Mouse (Mus musculus): ENCODE measurements around the gene Tbpl2. TPM values are rescaled to one million over a fixed set of nuclear protein-coding genes. Genes with fewer than 3 reads are reported as not detected.

Gene Tbpl2
- not detected in 2 replicates for polyA plus RNA-seq (2015; fragmentation: Nextera tagmentation; extraction: Ambion mirVana)

DNA sequence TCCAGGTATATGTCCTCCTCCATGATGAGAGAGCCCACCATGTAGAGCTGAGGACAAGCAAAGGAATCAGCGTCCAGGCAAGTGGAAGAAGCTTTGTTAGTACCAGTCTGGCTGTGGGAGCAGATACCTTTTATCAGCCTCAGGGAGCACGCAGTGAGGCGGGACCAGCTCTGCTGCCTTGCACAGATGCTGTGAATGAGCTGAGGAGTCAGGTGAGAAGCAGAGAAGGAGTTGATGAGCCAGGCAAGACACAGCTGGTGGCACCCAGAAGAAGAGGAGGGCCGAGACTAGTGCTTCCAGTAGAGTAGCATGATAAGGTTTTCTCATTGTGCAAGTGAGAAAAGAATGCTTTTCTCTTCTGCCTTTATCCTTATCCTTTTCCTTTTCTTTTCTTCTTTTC is at the start of gene Tbpl2:
Gene Tbpl2 (minus strand): TSS at position 101 of the 400 bp plus-strand sequence.
- WGBS: 77% methylated on average over 4 of the region's 4 CpGs
- Histone ChIP-seq H3K4me1 (no peaks in the 10 kb centered on the region), H3K27me3 (no peaks in the 10 kb centered on the region), H3K36me3 (no peaks in the 10 kb centered on the region), H3K9me3 (no peaks in the 10 kb centered on the region), H3K4me3 (no peak within 1 kb of the TSS), H3K27ac (no peak within 1 kb of the TSS), H3K9ac (no peak within 1 kb of the TSS), H3K4me2 (no peak within 1 kb of the TSS)
- no peak for ATAC-seq (ENCODE audit: insufficient number of reproducible peaks, insufficient read depth, low FRiP score, low TSS enrichment, low read depth)

DNA sequence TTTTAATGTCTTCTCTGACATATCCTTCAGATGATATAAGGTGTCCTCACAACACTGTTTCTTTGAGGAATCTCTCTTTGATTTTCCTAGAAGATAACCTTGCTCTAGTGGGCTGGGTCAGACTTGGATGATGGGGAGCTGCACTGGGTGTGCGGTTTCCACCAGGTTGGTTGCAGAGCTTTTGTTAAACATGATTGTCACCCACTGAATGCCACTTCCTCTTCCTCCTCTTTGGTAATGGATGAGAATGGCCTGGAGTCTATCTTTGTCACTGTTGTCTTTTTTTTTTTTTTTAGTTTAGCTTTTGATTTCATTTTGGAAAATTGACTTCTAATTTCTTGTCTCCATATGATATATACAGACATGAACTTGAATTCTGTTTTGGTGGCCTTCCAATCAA is 38.0 kb upstream of the Tbpl2 start:
- ATAC-seq (ENCODE audit: insufficient number of reproducible peaks, insufficient read depth, low FRiP score, low TSS enrichment, low read depth): no peak
- 85% methylated on average over 1 of the region's 1 CpGs for WGBS

DNA sequence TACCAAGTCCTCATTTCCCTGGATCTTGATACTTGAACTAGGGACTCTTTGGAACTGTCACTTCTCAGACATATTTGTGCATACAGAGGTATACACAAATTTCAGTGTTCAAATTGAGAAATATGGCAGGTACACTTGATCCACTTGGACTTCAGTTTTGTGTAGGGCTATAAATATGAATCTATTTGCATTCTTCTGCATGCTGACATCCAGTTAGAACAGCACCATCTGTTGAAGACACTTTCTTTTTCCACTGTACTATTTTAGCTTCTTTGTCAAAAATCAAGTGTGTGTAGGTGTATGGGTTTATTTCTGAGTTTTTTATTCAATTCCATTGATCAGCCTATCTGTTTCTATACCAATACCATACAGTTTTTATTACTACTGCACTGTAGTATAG is 12.7 kb upstream of the Tbpl2 start:
- no peak overlapping the region for H3K4me3 ChIP-seq
- no peak overlapping the region for H3K9ac ChIP-seq
- no peak for ATAC-seq (ENCODE audit: insufficient number of reproducible peaks, insufficient read depth, low FRiP score, low TSS enrichment, low read depth)
- H3K4me2 ChIP-seq: no peak overlapping the region
- no peaks in the 10 kb centered on the region for H3K4me1 ChIP-seq
- no peaks in the 10 kb centered on the region for H3K9me3 ChIP-seq
- H3K27me3 ChIP-seq: no peaks in the 10 kb centered on the region
- no peaks in the 10 kb centered on the region for H3K36me3 ChIP-seq
- H3K27ac ChIP-seq: no peak overlapping the region

More for the DNA sequence above, 38.0 kb upstream of the Tbpl2 start:
- Histone ChIP-seq H3K4me2 (no peak overlapping the region), H3K4me1 (no peaks in the 10 kb centered on the region), H3K27me3 (no peaks in the 10 kb centered on the region), H3K36me3 (no peaks in the 10 kb centered on the region), H3K27ac (no peak overlapping the region), H3K9ac (no peak overlapping the region), H3K4me3 (no peak overlapping the region), H3K9me3 (no peaks in the 10 kb centered on the region)

DNA sequence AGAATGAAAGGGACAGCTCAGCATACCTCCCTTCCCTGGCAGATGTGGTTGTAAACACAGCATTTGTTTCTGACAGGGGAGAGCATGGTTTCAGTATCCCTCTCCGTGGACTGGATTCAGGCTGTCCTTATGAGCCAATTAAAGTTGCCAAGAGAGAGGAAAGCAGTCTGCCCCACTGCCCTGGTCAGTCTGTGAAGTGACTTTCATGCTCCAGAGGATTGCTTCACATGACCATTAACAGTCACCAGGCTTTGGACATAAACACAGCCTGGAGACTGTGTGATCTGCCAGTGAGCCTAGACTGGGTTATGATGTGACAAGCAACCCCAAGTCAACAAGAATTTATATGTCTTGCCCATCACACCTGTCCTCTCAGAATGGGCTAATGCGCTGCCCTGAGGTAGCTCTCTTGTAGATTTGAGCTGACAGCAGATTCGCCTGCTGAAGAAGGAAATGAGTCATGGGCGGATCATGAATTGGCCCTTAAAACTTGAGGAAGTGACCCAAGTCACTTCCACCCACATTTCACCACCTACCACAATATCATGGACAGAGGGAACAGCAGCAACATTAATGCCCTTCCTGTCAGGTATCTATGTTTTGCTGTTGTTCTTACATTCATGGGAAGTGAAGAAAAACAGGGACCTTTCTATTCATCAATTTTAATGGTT is 7.4 kb upstream of the Tbpl2 start:
- Histone ChIP-seq H3K4me2 (no peak overlapping the region), H3K27me3 (no peaks in the 10 kb centered on the region), H3K4me3 (no peak overlapping the region), H3K36me3 (no peaks in the 10 kb centered on the region), H3K4me1 (no peaks in the 10 kb centered on the region), H3K9ac (no peak overlapping the region), H3K27ac (no peak overlapping the region), H3K9me3 (no peaks in the 10 kb centered on the region)
- no peak for ATAC-seq (ENCODE audit: insufficient number of reproducible peaks, insufficient read depth, low FRiP score, low TSS enrichment, low read depth)
- WGBS: 76% methylated on average over 4 of the region's 4 CpGs

DNA sequence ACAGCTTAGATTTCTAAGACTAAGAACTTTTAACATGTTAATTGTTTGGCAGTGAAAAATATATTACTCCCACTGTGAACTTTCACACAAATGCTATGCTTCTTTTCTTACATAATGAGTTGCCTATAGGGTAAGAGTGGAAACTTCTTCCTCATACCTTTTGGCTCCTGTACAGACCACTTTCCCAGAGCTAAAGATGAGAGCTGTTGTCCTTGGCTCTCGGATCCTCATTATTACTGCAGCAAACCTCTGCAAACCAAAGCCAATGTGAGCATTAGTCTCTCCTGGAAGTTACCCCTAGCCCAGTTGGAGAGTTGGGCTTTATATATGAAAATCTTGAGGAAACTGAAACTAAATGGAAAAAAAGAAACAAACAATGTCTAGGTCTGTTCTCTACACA is 5.5 kb downstream of the Tbpl2 start:
- Histone ChIP-seq H3K27ac (no peak overlapping the region), H3K4me3 (no peak overlapping the region), H3K4me2 (no peak overlapping the region), H3K36me3 (no peaks in the 10 kb centered on the region), H3K27me3 (no peaks in the 10 kb centered on the region), H3K9me3 (no peaks in the 10 kb centered on the region), H3K9ac (no peak overlapping the region), H3K4me1 (no peaks in the 10 kb centered on the region)
- WGBS: 71% methylated on average over 1 of the region's 1 CpGs
- ATAC-seq (ENCODE audit: insufficient number of reproducible peaks, insufficient read depth, low FRiP score, low TSS enrichment, low read depth): no peak

DNA sequence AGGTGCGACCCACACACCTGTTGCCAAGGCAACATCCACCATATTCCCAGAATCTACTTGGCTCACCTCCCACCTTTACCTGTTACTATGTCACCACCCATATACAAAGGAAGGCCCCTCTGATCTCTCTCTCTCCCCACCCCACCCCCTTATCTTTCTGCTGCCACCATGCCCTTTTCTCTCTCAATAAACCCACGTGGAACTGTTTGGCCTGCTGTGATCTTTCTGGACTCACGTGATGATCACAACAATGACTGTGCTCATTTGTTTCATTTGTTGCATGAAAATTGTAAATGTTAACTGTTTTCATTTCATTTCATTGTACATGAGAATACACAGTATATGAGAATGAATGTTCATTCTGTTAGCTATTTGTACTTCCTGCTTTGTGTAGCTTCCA is 45.9 kb downstream of the Tbpl2 start:
- no peak overlapping the region for H3K4me2 ChIP-seq
- ATAC-seq (ENCODE audit: insufficient number of reproducible peaks, insufficient read depth, low FRiP score, low TSS enrichment, low read depth): no peak
- H3K4me1 ChIP-seq: no peaks in the 10 kb centered on the region
- WGBS: 80% methylated on average over 3 of the region's 3 CpGs
- H3K27me3 ChIP-seq: no peaks in the 10 kb centered on the region
- H3K27ac ChIP-seq: no peak overlapping the region
- no peak overlapping the region for H3K9ac ChIP-seq
- H3K9me3 ChIP-seq: no peaks in the 10 kb centered on the region
- no peaks in the 10 kb centered on the region for H3K36me3 ChIP-seq
- H3K4me3 ChIP-seq: no peak overlapping the region

DNA sequence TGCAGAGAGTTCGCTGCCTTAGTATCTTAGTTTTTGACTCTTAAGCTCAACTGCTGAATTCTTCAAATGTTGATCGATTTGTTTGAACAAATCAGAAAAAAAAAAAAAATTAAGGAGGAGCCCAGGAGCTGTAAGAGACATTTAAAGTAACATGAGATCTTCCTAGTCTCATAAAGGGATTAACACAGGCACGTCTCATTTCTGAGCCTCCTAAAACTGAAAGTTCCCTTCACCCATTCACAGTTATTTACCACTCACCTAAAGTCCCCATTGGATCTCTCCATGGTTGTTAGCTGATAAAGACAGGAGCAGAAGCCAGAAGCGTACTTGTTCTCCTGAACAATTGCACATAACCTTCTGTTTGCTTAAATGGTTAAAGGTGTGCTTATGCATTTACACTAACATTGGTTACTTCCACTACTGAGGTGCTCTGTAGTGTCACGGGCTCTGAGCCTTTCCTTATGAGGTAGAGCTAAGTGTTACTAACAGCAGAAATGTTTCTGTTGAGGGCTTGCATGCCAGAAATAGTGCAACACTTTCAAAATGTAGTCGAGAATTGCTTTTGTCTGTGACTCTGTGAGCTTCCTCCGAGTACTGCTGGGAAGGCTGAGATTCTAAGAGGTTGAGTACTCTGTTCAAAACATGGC is 46.9 kb downstream of the Tbpl2 start, which contains the start of gene Hnmt:
Gene Hnmt (minus strand): TSS at position 51 of the 647 bp plus-strand sequence.
- peak within 1 kb of the TSS; percentile 57 for H3K4me2 ChIP-seq
- WGBS: 43% methylated on average over 7 of the region's 7 CpGs
- peak within 1 kb of the TSS; percentile 42 for H3K4me3 ChIP-seq
- no peak for ATAC-seq (ENCODE audit: insufficient number of reproducible peaks, insufficient read depth, low FRiP score, low TSS enrichment, low read depth)
- no peaks in the 10 kb centered on the region for H3K27me3 ChIP-seq
- H3K27ac ChIP-seq: no peak within 1 kb of the TSS
- H3K9ac ChIP-seq: peak within 1 kb of the TSS; percentile 64
- no peaks in the 10 kb centered on the region for H3K9me3 ChIP-seq
- H3K36me3 ChIP-seq: no peaks in the 10 kb centered on the region
- H3K4me1 ChIP-seq: no peaks in the 10 kb centered on the region

DNA sequence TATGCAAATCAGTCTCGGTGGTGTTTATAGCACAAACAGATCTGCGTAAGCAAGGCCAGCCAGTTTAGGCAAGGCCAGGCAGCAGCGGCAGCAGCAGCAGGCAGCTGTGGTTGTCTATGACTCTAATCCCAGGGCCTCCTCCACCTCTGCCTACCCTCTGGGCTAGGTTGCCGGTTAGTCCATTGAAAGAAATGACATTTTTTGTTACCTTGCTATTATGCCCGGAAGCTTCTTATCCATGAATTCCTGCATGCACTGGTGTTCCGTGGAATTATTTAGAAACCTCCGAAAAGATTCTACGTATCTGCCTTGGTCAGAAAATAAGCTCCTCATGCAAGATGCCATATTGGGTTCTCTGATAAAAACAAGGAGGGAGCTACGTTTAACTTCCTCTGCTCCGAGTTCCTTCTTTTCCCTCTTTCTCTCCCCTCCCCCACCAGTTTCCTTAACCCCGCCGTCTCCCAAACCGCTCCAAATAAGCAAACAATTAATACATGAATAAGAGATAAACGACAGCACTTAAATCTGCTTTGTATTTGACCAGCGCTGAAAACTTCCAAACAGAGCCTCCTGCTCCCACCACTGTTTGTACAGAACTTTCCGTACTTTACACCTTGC is 47.8 kb downstream of the Tbpl2 start:
- peak overlapping the region; percentile 42 for H3K4me3 ChIP-seq
- H3K27ac ChIP-seq: no peak overlapping the region
- no peak for ATAC-seq (ENCODE audit: insufficient number of reproducible peaks, insufficient read depth, low FRiP score, low TSS enrichment, low read depth)
- WGBS: 7% methylated on average over 16 of the region's 16 CpGs
- no peaks in the 10 kb centered on the region for H3K4me1 ChIP-seq
- H3K9me3 ChIP-seq: no peaks in the 10 kb centered on the region
- H3K36me3 ChIP-seq: no peaks in the 10 kb centered on the region
- H3K9ac ChIP-seq: peak overlapping the region; percentile 64
- peak overlapping the region; percentile 57 for H3K4me2 ChIP-seq
- H3K27me3 ChIP-seq: no peaks in the 10 kb centered on the region

DNA sequence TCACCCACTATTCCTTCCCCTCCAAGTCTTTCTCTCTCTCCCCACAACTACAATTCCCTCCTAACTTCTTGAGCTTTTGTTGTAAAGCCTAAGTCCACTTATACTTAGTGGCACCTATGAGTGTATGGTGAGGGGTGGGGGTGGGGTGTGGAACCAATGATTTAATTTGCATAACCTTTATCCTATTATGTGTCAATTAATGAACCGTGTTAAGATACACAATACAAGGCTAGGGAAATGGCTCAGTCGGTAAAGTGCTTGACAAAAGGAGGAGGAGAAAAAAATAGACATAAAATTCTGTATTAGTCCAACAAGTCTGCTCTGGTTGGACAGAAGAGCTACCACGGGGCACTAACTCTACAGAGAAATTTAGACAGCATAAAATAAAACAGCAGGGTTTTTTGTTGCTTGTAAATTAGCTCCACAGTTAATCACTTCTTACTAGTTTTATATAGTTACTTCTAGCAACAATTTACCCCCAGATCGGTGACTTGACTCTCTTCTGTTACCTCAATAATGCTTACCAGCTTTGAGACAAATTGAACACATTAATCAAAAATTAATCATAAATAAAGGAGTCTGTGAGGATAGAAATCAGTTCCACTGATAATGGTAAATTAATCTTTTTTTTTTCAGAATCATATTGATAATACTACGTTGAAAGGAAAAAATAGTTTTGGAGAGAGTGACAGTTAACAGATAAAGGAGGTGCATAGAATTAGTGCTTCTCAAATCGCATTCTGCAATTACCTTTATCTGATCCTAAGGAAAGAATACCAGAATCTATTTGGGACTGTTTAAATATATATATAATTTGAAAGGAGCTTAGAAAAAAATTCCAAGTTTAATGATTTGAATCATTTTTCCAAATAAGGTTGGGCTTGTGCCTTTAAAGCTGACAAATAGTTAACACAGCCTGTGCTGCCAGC is 48.6 kb downstream of the Tbpl2 start:
- H3K4me2 ChIP-seq: peak overlapping the region; percentile 57
- H3K9ac ChIP-seq: peak overlapping the region; percentile 64
- no peaks in the 10 kb centered on the region for H3K27me3 ChIP-seq
- H3K4me1 ChIP-seq: no peaks in the 10 kb centered on the region
- H3K9me3 ChIP-seq: no peaks in the 10 kb centered on the region
- peak overlapping the region; percentile 42 for H3K4me3 ChIP-seq
- H3K27ac ChIP-seq: no peak overlapping the region
- WGBS: 52% methylated on average over 6 of the region's 6 CpGs
- no peak for ATAC-seq (ENCODE audit: insufficient number of reproducible peaks, insufficient read depth, low FRiP score, low TSS enrichment, low read depth)
- H3K36me3 ChIP-seq: no peaks in the 10 kb centered on the region

DNA sequence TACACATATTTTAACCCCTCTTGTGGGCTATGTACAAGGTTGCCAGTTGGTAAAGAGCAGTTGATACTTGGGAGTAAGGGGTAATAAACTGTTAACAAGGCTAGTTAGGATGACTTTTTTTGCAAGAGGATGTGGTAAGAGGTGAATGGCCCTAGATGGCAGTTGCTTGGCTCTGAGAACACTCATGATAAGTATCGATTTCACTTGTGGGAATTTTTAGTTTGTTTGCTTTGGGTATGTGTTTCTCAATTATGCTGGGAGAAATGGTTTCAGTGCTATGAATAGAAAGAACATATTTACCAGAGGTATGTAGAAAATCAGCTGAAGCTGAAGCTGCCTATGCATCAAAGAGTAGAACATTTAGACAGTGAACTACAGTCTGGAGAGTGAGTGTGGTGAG is 53.5 kb downstream of the Tbpl2 start:
- H3K9me3 ChIP-seq: no peaks in the 10 kb centered on the region
- no peaks in the 10 kb centered on the region for H3K4me1 ChIP-seq
- no peaks in the 10 kb centered on the region for H3K36me3 ChIP-seq
- no peaks in the 10 kb centered on the region for H3K27me3 ChIP-seq
- WGBS: 89% methylated on average over 1 of the region's 1 CpGs
- no peak overlapping the region for H3K9ac ChIP-seq
- H3K4me3 ChIP-seq: no peak overlapping the region
- ATAC-seq (ENCODE audit: insufficient number of reproducible peaks, insufficient read depth, low FRiP score, low TSS enrichment, low read depth): no peak
- no peak overlapping the region for H3K4me2 ChIP-seq
- no peak overlapping the region for H3K27ac ChIP-seq

DNA sequence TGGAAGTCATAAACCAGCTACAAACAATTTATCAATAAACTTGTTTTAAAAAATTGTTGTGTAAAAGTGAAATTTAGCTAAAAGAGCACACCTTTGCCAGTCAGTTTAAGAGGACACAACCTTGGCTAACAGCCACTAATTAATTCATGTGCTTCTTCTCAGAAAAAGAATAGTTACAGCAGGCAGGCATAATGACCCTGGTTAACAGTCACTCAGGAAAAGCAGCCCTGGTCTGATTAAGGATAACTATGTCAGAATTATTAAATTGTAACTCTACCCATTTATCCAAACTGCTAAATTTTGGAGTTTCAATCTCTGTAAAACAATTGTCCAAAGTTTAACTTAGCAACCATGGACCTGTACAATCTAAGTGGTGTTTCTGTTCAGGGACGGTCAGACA is 55.9 kb downstream of the Tbpl2 start:
- 88% methylated on average over 1 of the region's 1 CpGs for WGBS
- no peak overlapping the region for H3K9ac ChIP-seq
- H3K4me1 ChIP-seq: no peaks in the 10 kb centered on the region

More for the DNA sequence above, 55.9 kb downstream of the Tbpl2 start:
- Histone ChIP-seq H3K27ac (no peak overlapping the region), H3K9me3 (no peaks in the 10 kb centered on the region), H3K4me2 (no peak overlapping the region), H3K27me3 (no peaks in the 10 kb centered on the region), H3K36me3 (no peaks in the 10 kb centered on the region), H3K4me3 (no peak overlapping the region)
- ATAC-seq (ENCODE audit: insufficient number of reproducible peaks, insufficient read depth, low FRiP score, low TSS enrichment, low read depth): no peak
